Mouse (Mus musculus) limb, embryonic 15.5 days (tissue): ENCODE data around the gene Npas3. TPM values are rescaled to one million over a fixed set of nuclear protein-coding genes. Genes with fewer than 3 reads are reported as not detected.

Experiments
- ATAC-seq: fragments of 200-750 bp; cut with Nextera tagmentation; 2 replicates; pipeline ENCODE4 v1.8.0; 2017; ENCODE audit warnings: low read depth, moderate TSS enrichment; ENCODE audit not compliant: insufficient number of reproducible peaks, low FRiP score, low TSS enrichment
- H3K27ac ChIP-seq: fragments of 300-500 bp; sonication (generic); 2 replicates; pipeline ENCODE4 v1.5.1; 2015; ENCODE audit warnings: moderate library complexity, mild to moderate bottlenecking, inconsistent platforms
- H3K27me3 ChIP-seq: fragments of 300-500 bp; sonication (generic); 2 replicates; pipeline ENCODE4 v1.6.1; 2015; ENCODE audit warnings: inconsistent platforms
- H3K36me3 ChIP-seq: fragments of 300-500 bp; sonication (generic); 2 replicates; pipeline ENCODE4 v1.6.1; 2015; ENCODE audit warnings: inconsistent platforms
- H3K4me1 ChIP-seq: fragments of 300-500 bp; sonication (generic); 2 replicates; pipeline ENCODE4 v1.6.1; 2015; ENCODE audit warnings: inconsistent platforms
- H3K4me2 ChIP-seq: fragments of 300-500 bp; sonication (generic); 2 replicates; pipeline ENCODE4 v1.6.1; 2015; ENCODE audit warnings: mild to moderate bottlenecking, inconsistent platforms
- H3K4me3 ChIP-seq: fragments of 300-500 bp; sonication (generic); 2 replicates; pipeline ENCODE4 v1.5.1; 2015; ENCODE audit warnings: mild to moderate bottlenecking, inconsistent platforms
- H3K9ac ChIP-seq: fragments of 300-500 bp; sonication (generic); 2 replicates; pipeline ENCODE4 v1.6.1; 2015; ENCODE audit warnings: inconsistent platforms
- H3K9me3 ChIP-seq: fragments of 300-500 bp; sonication (generic); 2 replicates; pipeline ENCODE4 v1.6.1; 2016; ENCODE audit warnings: inconsistent platforms
- WGBS: fragments of 180-500 bp; shearing (Covaris S2); methylation state at CpG from one replicate; pipeline ENCODE4 v1.1.7; 2015; 5-methylcytosine and 5-hydroxymethylcytosine counted together
- polyA plus RNA-seq: library from polyadenylated mRNA; unstranded; fragments of >200 nt; fragmentation: Nextera tagmentation; extraction: Ambion mirVana; gene quantifications from 2 replicates; pipeline ENCODE4 v1.2.1, GENCODE M21; 2015

The Npas3 gene
- polyA plus RNA-seq, 1 experiment from 2014 or later = 4.2 TPM

DNA sequence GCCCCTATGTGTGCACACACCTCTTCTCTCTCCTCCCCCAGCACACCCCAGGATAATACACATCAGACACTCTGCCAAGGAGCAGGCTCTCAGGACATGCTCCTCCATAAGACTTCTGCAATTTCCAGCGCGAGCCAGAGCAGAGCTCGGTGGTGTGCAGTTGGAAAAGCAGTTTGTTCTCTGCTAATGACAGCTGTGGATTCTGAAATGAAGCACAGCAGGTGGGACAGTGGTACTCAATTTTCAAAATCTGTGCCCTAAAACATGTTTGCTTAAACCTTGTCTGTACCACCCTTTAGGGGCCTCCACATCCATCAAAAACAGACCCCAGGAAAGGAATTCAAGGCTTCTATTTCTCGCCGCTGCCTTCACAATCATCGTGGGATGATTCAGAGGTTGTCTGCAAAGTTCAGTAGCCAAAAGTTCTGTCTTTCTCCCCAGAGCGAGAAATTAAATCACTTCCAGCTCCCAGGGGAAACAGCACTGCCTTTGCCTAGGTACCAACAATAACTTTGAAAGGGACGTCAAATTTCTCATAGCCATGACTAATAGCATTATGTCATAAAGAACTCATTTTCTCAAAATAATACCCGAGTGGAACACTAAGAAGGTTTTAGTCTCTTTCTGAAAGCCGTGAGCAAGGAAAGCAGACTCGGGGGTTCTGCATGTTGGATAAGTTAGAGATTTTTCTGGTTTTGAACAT, 533.5 kb downstream of the Npas3 start:
- H3K27ac ChIP-seq = no peak overlapping the region
- no peak overlapping the region for H3K9ac ChIP-seq
- H3K9me3 ChIP-seq = no peaks in the 10 kb centered on the region
- no peaks in the 10 kb centered on the region for H3K36me3 ChIP-seq
- WGBS = 37% methylated on average over 11 of the region's 11 CpGs
- ATAC-seq = no peak
- no peaks in the 10 kb centered on the region for H3K27me3 ChIP-seq
- H3K4me2 ChIP-seq = no peak overlapping the region
- H3K4me1 ChIP-seq = peaks cover 17% of the 10 kb centered on the region; the same call in 1 of the 2 replicates
- no peak overlapping the region for H3K4me3 ChIP-seq

DNA sequence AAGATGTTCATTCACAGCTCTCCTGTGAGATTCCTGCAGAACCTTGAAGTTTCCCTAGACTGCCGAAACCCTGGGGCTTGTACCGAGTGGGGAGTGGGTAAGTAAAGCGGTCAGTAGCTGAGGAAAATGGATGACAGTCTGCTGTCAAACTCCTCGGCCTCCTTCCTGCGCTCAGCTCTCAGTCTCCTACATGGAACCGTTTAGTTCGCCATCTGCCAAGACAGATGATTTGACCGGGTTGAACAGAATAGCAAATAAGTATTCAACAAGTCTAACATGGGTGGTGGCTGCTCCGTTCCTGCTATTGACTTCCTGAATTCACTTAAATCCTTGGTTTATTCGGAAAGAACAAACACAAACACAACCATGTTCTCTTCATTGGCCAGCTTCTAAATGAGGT, 541.0 kb downstream of the Npas3 start:
- no peak overlapping the region for H3K9ac ChIP-seq
- no peak overlapping the region for H3K27ac ChIP-seq
- no peaks in the 10 kb centered on the region for H3K27me3 ChIP-seq
- peaks cover 9% of the 10 kb centered on the region; the same call in 1 of the 2 replicates for H3K4me1 ChIP-seq
- no peak overlapping the region for H3K4me2 ChIP-seq
- 87% methylated on average over 10 of the region's 10 CpGs for WGBS
- ATAC-seq = no peak
- H3K4me3 ChIP-seq = no peak overlapping the region
- H3K9me3 ChIP-seq = no peaks in the 10 kb centered on the region
- H3K36me3 ChIP-seq = no peaks in the 10 kb centered on the region

DNA sequence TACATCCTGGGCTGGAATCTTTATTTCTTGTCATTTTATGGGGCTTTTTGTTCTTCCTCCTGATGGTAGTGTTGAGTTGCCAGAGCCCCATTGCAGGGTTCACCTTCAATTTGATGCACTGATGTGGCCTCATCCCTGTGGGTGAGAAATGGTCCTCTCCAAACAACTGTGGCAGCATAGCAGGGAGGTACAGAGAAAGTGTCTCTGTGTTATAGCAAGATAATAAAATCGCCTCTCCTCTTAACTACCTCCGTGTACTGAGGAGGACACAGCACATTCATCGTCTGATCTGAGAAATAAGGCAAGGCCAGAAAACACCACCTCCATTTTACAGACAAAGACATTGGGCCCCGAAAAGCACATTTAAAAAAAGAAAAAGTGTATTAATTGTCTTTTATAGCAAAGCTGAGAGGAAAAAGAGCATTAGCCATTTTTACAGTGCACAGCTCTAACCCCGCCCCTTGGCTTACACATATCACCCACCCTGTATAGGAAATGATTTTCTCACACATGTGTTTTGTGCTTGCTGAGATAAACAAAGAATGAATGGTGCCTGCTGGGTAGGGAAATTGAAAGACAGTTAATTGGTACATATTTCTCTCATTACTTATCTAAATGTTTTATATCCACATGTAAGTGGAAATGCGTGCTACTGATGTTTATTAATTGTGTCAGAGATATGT, 546.4 kb downstream of the Npas3 start:
- H3K36me3 ChIP-seq = no peaks in the 10 kb centered on the region
- no peak overlapping the region for H3K4me2 ChIP-seq
- no peak overlapping the region for H3K9ac ChIP-seq
- no peak for ATAC-seq
- H3K27ac ChIP-seq = no peak overlapping the region
- H3K4me1 ChIP-seq = no peaks in the 10 kb centered on the region
- H3K27me3 ChIP-seq = no peaks in the 10 kb centered on the region
- H3K9me3 ChIP-seq = no peaks in the 10 kb centered on the region
- 73% methylated on average over 6 of the region's 6 CpGs for WGBS
- no peak overlapping the region for H3K4me3 ChIP-seq

DNA sequence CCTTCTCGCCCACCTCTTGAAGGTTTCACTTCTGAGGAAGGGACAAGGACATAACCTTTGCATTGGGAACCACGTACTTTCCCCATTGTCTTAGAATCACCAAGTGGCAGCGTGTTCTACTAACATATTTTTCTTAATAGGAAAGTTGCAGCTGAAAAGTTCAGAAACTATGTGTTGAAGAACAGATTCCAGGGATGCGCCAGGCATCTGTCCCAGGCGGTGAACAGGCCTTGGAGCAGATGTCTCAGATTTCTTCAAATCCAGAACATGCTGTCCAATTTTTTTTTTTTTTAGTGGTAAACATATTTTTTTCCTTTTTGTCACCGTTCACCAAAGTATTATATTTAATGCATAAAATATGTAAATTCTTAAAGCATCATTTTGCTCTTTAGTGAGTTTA, 553.4 kb downstream of the Npas3 start:
- Histone ChIP-seq H3K4me3 (no peak overlapping the region), H3K9ac (no peak overlapping the region), H3K4me1 (no peaks in the 10 kb centered on the region), H3K36me3 (no peaks in the 10 kb centered on the region), H3K9me3 (no peaks in the 10 kb centered on the region), H3K27ac (no peak overlapping the region), H3K27me3 (no peaks in the 10 kb centered on the region), H3K4me2 (no peak overlapping the region)
- no peak for ATAC-seq
- 76% methylated on average over 6 of the region's 6 CpGs for WGBS

DNA sequence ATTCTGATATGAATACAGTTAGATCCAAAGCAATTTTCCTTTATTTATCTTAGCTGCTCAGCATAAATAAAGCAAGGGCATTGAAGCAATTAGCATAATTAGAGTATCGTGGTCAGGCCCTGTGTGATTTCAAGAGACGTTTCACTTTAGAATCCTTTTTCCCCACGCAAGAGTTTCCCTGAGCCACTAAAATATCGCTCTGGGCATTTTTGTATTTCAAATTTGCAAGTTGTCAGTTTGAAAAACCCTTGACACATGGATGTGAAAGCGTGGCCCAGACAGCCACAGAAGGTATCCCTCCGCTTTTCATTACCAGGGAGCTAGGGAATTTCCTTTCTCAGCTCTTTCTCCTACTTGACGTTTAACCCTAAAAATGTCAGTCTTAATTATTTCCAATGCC, 553.9 kb downstream of the Npas3 start:
- Histone ChIP-seq H3K4me3 (no peak overlapping the region), H3K27me3 (no peaks in the 10 kb centered on the region), H3K36me3 (no peaks in the 10 kb centered on the region), H3K4me2 (no peak overlapping the region), H3K4me1 (no peaks in the 10 kb centered on the region), H3K9ac (no peak overlapping the region), H3K27ac (no peak overlapping the region), H3K9me3 (no peaks in the 10 kb centered on the region)
- WGBS = 50% methylated on average over 7 of the region's 7 CpGs
- no peak for ATAC-seq

DNA sequence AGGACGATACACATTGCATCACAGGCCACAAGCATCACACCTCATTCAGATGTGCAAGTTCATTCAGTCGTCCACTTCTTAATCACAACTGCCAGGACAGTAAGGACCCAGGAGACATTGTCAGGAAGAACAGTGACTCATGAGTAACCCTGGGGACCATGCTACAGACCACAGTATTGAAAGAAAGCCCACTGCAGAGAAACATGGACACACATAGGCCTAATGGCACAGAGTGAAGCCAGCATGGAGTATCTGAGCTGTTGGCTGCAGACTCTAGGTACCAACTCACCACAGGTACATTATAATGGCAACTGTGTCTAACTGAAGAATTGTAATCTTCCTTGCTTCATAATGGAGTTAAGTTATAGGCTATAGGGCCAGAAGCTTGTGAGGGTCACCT, 561.6 kb downstream of the Npas3 start:
- Histone ChIP-seq H3K27ac (no peak overlapping the region), H3K27me3 (no peaks in the 10 kb centered on the region), H3K9me3 (no peaks in the 10 kb centered on the region), H3K4me1 (peaks cover 7% of the 10 kb centered on the region; the same call in 1 of the 2 replicates), H3K4me3 (no peak overlapping the region), H3K36me3 (no peaks in the 10 kb centered on the region), H3K4me2 (no peak overlapping the region), H3K9ac (no peak overlapping the region)
- 89% methylated on average over 2 of the region's 2 CpGs for WGBS
- ATAC-seq = no peak

GRCm38 (mm10) chr12:53814291-53814690, 565.8 kb downstream of the Npas3 start:
- no peak overlapping the region for H3K9ac ChIP-seq
- ATAC-seq = no peak
- peaks cover 7% of the 10 kb centered on the region; the same call in 1 of the 2 replicates for H3K4me1 ChIP-seq
- H3K4me3 ChIP-seq = no peak overlapping the region
- H3K27me3 ChIP-seq = no peaks in the 10 kb centered on the region
- no peaks in the 10 kb centered on the region for H3K36me3 ChIP-seq
- 80% methylated on average over 7 of the region's 7 CpGs for WGBS
- no peak overlapping the region for H3K4me2 ChIP-seq
- H3K9me3 ChIP-seq = no peaks in the 10 kb centered on the region
- H3K27ac ChIP-seq = no peak overlapping the region

DNA sequence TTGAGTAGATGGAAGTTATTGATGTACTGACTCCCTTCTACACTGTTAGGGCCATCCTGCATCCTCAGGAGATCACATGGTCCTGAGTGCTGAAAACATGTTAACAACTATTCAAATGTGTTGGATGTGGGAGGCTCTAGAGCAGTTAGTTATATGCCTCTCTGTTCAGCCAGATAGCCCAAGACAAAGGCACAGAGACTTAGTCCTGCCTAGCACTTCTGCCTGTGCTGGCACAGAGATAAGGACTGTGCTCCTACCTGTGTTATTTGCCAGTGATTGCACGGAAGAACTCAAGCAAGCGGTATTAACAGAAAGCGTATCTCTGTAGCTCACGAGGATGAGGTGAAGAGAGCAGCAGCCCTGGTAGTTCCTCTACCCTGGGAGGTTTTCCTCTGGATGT, 571.5 kb downstream of the Npas3 start:
- H3K9ac ChIP-seq = no peak overlapping the region
- H3K27me3 ChIP-seq = no peaks in the 10 kb centered on the region
- H3K4me2 ChIP-seq = no peak overlapping the region
- no peaks in the 10 kb centered on the region for H3K4me1 ChIP-seq
- H3K36me3 ChIP-seq = no peaks in the 10 kb centered on the region
- no peak overlapping the region for H3K4me3 ChIP-seq
- no peak overlapping the region for H3K27ac ChIP-seq
- no peaks in the 10 kb centered on the region for H3K9me3 ChIP-seq
- 92% methylated on average over 4 of the region's 4 CpGs for WGBS
- ATAC-seq = no peak

DNA sequence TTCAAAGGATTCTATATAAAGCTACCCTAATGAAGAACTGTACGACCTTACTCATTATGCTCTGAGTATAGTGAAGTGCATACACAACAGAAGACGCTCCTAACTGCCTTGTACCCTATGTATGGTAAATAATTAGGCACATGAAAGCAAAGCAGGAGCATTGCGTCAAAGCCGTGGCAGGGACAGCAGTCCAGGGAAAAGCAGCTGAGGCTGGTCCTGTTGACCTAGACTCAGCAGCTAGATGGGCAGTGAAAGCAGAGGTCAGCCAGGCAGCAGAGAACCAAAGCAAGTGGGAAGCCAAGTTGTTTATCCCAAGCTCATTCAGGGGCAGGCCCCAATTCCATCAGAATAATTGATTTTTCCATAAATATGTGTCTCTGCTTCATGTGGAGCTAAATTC, 574.4 kb downstream of the Npas3 start:
- no peaks in the 10 kb centered on the region for H3K27me3 ChIP-seq
- H3K9ac ChIP-seq = no peak overlapping the region
- no peak overlapping the region for H3K4me2 ChIP-seq
- H3K36me3 ChIP-seq = no peaks in the 10 kb centered on the region
- H3K4me1 ChIP-seq = 0 out of 2 replicates have a peak, but pooled peaks cover 6% of the 10 kb centered on the region
- H3K4me3 ChIP-seq = no peak overlapping the region
- WGBS = 51% methylated on average over 4 of the region's 4 CpGs
- no peak overlapping the region for H3K27ac ChIP-seq
- ATAC-seq = no peak
- H3K9me3 ChIP-seq = no peaks in the 10 kb centered on the region

GRCm38 (mm10) chr12:53825251-53825650, 576.8 kb downstream of the Npas3 start:
- no peak overlapping the region for H3K27ac ChIP-seq
- no peaks in the 10 kb centered on the region for H3K36me3 ChIP-seq
- no peaks in the 10 kb centered on the region for H3K27me3 ChIP-seq
- no peak overlapping the region for H3K4me3 ChIP-seq
- H3K9me3 ChIP-seq = no peaks in the 10 kb centered on the region
- ATAC-seq = no peak
- H3K9ac ChIP-seq = no peak overlapping the region
- no peak overlapping the region for H3K4me2 ChIP-seq
- 0 out of 2 replicates have a peak, but pooled peaks cover 6% of the 10 kb centered on the region for H3K4me1 ChIP-seq

DNA sequence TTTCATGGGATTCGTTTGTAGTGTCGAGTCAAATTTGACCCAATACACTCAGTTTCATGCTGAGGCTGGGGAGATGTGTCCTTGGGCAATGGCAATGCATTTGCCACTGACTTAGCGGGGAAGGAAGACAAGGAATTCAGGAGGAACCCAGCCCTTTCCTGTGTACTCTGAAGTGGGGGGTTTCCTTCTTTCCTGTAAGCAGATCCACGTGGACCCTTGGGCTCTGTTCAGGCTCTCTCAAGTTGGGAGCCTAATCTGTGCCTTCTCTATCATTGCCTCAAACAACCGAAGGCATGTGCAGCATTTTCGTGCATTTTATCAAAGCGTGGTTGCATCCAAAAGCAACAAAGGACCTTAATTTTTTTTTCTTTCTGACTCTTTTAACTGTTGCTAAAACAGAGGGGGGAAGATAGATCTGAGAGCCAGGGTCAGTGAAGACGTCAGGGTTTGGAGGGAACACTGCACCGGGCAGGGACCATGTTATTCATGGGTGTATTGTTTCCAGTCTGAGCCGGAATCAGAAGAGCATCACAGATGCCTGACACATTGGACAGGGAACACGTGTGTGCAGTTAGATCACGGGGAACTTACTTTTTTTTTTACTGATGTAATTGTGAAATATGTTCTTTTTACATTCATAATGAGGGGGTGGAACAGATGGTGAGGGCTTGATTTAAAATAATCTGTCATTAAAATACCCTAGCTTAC, 577.6 kb downstream of the Npas3 start:
- Histone ChIP-seq H3K4me2 (no peak overlapping the region), H3K4me3 (no peak overlapping the region), H3K36me3 (no peaks in the 10 kb centered on the region), H3K9me3 (no peaks in the 10 kb centered on the region), H3K4me1 (0 out of 2 replicates have a peak, but pooled peaks cover 6% of the 10 kb centered on the region), H3K27ac (no peak overlapping the region), H3K27me3 (no peaks in the 10 kb centered on the region), H3K9ac (no peak overlapping the region)
- WGBS = 49% methylated on average over 12 of the region's 12 CpGs
- no peak for ATAC-seq

- ATAC-seq = no peak
- no peaks in the 10 kb centered on the region for H3K36me3 ChIP-seq
- peaks cover 7% of the 10 kb centered on the region; the same call in 1 of the 2 replicates for H3K4me1 ChIP-seq
These were observed 578.3 kb downstream of the Npas3 start for GRCm38 (mm10) chr12:53826812-53827211.

More at GRCm38 (mm10) chr12:53826812-53827211, 578.3 kb downstream of the Npas3 start:
- H3K27ac ChIP-seq = no peak overlapping the region
- H3K9me3 ChIP-seq = no peaks in the 10 kb centered on the region
- H3K4me3 ChIP-seq = no peak overlapping the region
- no peaks in the 10 kb centered on the region for H3K27me3 ChIP-seq
- no peak overlapping the region for H3K9ac ChIP-seq
- H3K4me2 ChIP-seq = no peak overlapping the region
- 54% methylated on average over 3 of the region's 3 CpGs for WGBS
